Mouse (Mus musculus): Measurements from ENCODE around the gene Taf1b.

Gene Taf1b

GRCm38 (mm10) chr12:24555976-24556375 lies 57.8 kb downstream of the Taf1b start:
- no peak for DNase-seq

- DNase-seq = no peak
These were observed 65.3 kb downstream of the Taf1b start for GRCm38 (mm10) chr12:24563395-24563960.

- DNase-seq = no peak
These were observed 67.2 kb downstream of the Taf1b start for GRCm38 (mm10) chr12:24565311-24565710.

GRCm38 (mm10) chr12:24567606-24568005 lies 69.4 kb downstream of the Taf1b start:
- no peak for DNase-seq

- peak; percentile 90 for DNase-seq
These were observed 73.6 kb downstream of the Taf1b start, which contains the start of gene Grhl1 for GRCm38 (mm10) chr12:24571523-24572392. TSS of gene Grhl1 (plus strand) at chr12:24572283.

- no peak for DNase-seq
These were observed 74.5 kb downstream of the Taf1b start for GRCm38 (mm10) chr12:24572421-24573274.

- DNase-seq = no peak
These were observed 75.1 kb downstream of the Taf1b start for GRCm38 (mm10) chr12:24573275-24573580.

- no peak for DNase-seq
These were observed 76.7 kb downstream of the Taf1b start for GRCm38 (mm10) chr12:24574870-24575269.

- DNase-seq = no peak
These were observed 82.3 kb downstream of the Taf1b start for GRCm38 (mm10) chr12:24580452-24580851.

- peak; percentile 28 for DNase-seq
These were observed 83.0 kb downstream of the Taf1b start for GRCm38 (mm10) chr12:24580996-24581683.

GRCm38 (mm10) chr12:24583653-24584052 lies 85.5 kb downstream of the Taf1b start:
- no peak for DNase-seq

GRCm38 (mm10) chr12:24584835-24585234 lies 86.7 kb downstream of the Taf1b start:
- no peak for DNase-seq

- no peak for DNase-seq
These were observed 88.0 kb downstream of the Taf1b start for GRCm38 (mm10) chr12:24586193-24586592.

GRCm38 (mm10) chr12:24590371-24590770 lies 92.2 kb downstream of the Taf1b start:
- no peak for DNase-seq

- DNase-seq = no peak
These were observed 93.9 kb downstream of the Taf1b start for GRCm38 (mm10) chr12:24592055-24592454.

GRCm38 (mm10) chr12:24592956-24593672 lies 95.0 kb downstream of the Taf1b start:
- DNase-seq = peak; percentile 48

GRCm38 (mm10) chr12:24597376-24597775 lies 99.2 kb downstream of the Taf1b start:
- no peak for DNase-seq

- no peak for DNase-seq
These were observed 101.3 kb downstream of the Taf1b start for GRCm38 (mm10) chr12:24599366-24599895.

GRCm38 (mm10) chr12:24600074-24600473 lies 101.9 kb downstream of the Taf1b start:
- DNase-seq = no peak

GRCm38 (mm10) chr12:24600806-24601205 lies 102.6 kb downstream of the Taf1b start:
- DNase-seq = peak; percentile 49

GRCm38 (mm10) chr12:24603266-24603665 lies 105.1 kb downstream of the Taf1b start:
- peak; percentile 83 for DNase-seq

GRCm38 (mm10) chr12:24606166-24606565 lies 108.0 kb downstream of the Taf1b start:
- no peak for DNase-seq

Data from right cerebral cortex, postnatal 14 days (tissue).